Mouse (Mus musculus): ENCODE results near the gene AC109138.7. TPM values are rescaled to one million over a fixed set of nuclear protein-coding genes. Genes with fewer than 3 reads are reported as not detected.

Gene AC109138.7
- total and polyA plus RNA-seq, 3 experiments, result not detected

DNA sequence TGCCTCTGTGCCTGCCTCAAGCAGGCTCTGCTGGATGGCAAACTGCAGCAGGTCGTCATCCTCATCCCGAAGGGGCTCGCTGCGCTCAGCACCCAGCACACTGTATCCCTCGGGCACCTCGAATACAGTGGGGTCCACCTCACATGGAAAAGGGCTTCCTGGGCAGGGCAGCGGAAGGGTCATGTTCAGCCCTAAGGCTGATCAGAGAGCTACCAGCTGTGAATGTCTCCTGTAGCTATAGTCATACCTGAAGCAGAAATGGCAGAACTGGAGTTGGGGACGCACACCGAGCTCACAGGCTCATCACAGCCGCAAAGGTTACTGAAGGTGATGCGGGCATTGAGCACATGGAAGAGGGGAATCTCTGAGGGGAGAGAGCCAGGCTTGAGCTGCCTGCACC lies 56.8 kb downstream of the AC109138.7 start:
- Histone ChIP-seq H3K4me3 (no peak overlapping the region), H3K4me1 (ENCODE audit: control insufficient read depth, insufficient read depth, low read length) (no peaks in the 10 kb centered on the region; the same call in 1 of the 2 replicates), H3K36me3 (ENCODE audit: control insufficient read depth, insufficient read depth, low read length) (no peaks in the 10 kb centered on the region), H3K27me3 (ENCODE audit: control insufficient read depth, insufficient read depth, low read length) (no peaks in the 10 kb centered on the region), H3K27ac (no peak overlapping the region), H3K9ac (ENCODE audit: low read depth, low read length) (no peak overlapping the region), H3K79me2 (replicated peaks; ENCODE audit: control insufficient read depth, insufficient read depth, low read length) (no peaks in the 10 kb centered on the region)
- TF ChIP-seq EP300 (IDR thresholded peaks at IDR 0.05; ENCODE audit: insufficient read depth, low read depth, low read length) (no peak), POLR2A (IDR thresholded peaks at IDR 0.05; ENCODE audit: insufficient read depth, low read depth, low read length) (no peak), CTCF (IDR thresholded peaks at IDR 0.05) (no peak)
- 96% methylated on average over 11 of the region's 11 CpGs for WGBS
- DNase-seq, result no peak
- intact Hi-C loops (cut with DNase I), result no loop called here

GRCm38 (mm10) chr19:4279487-4279886 lies 65.3 kb downstream of the AC109138.7 start:
- H3K4me1 ChIP-seq (ENCODE audit: control insufficient read depth, insufficient read depth, low read length), result peaks cover 2% of the 10 kb centered on the region; the same call in 1 of the 2 replicates
- no peaks in the 10 kb centered on the region for H3K36me3 ChIP-seq (ENCODE audit: control insufficient read depth, insufficient read depth, low read length)
- intact Hi-C loops (cut with DNase I), result no loop called here
- H3K9ac ChIP-seq (ENCODE audit: low read depth, low read length), result no peak overlapping the region
- H3K27ac ChIP-seq, result no peak overlapping the region
- H3K27me3 ChIP-seq (ENCODE audit: control insufficient read depth, insufficient read depth, low read length), result no peaks in the 10 kb centered on the region
- TF ChIP-seq POLR2A (IDR thresholded peaks at IDR 0.05; ENCODE audit: insufficient read depth, low read depth, low read length), result no peak
- TF ChIP-seq CTCF (IDR thresholded peaks at IDR 0.05), result peak; percentile 29
- 98% methylated on average over 1 of the region's 1 CpGs for WGBS
- no peak overlapping the region for H3K4me3 ChIP-seq
- no peak for DNase-seq
- H3K79me2 ChIP-seq (replicated peaks; ENCODE audit: control insufficient read depth, insufficient read depth, low read length), result no peaks in the 10 kb centered on the region

DNA sequence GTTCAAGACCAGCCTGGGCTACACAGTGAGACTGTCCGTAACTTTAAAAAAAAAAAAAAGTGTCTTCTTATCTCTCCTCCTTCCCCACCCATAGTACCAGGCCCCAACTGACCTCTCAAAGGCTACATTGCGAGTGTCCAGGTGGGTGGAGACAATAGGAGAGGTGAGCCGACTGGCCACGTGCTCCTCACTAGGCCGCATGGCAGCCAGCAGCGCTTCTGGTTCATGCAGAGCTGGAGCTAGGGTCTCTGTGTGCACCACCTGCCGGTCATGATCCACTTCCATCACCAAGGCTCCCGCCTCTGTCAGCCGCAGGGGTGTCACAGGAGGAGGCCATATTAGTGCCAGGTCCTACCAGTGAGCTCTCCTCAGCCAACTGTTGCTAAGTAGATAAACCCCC lies 66.3 kb downstream of the AC109138.7 start:
- DNase-seq, result no peak
- Histone ChIP-seq H3K4me3 (no peak overlapping the region), H3K27me3 (ENCODE audit: control insufficient read depth, insufficient read depth, low read length) (no peaks in the 10 kb centered on the region), H3K36me3 (ENCODE audit: control insufficient read depth, insufficient read depth, low read length) (no peaks in the 10 kb centered on the region), H3K79me2 (replicated peaks; ENCODE audit: control insufficient read depth, insufficient read depth, low read length) (no peaks in the 10 kb centered on the region), H3K4me1 (ENCODE audit: control insufficient read depth, insufficient read depth, low read length) (peaks cover 2% of the 10 kb centered on the region; the same call in 1 of the 2 replicates), H3K9ac (ENCODE audit: low read depth, low read length) (no peak overlapping the region), H3K27ac (no peak overlapping the region)
- WGBS, result 98% methylated on average over 9 of the region's 9 CpGs
- intact Hi-C loops (cut with DNase I), result no loop called here
- TF ChIP-seq CTCF (IDR thresholded peaks at IDR 0.05), result no peak
- no peak for TF ChIP-seq POLR2A (IDR thresholded peaks at IDR 0.05; ENCODE audit: insufficient read depth, low read depth, low read length)
- no peak for TF ChIP-seq EP300 (IDR thresholded peaks at IDR 0.05; ENCODE audit: insufficient read depth, low read depth, low read length)

Small RNA genes within 50 kb of the gene (microRNA-seq; reads per million reads assigned to microRNA genes)
- gene Gm26115, result 0 reads per million in 2 experiments
- 1.2 to 1.7 reads per million in 2 experiments for gene Mir6985

Other genes with a start within 250 kb of the AC109138.7 start
- under 1 TPM; 0.18 to 0.26 TPM for gene Aldh3b2, start 242.0 kb upstream of the AC109138.7 start, total RNA-seq (2021)
- gene Aldh3b2, start 242.0 kb upstream of the AC109138.7 start, polyA plus RNA-seq (2012; rRNA removed), result 0.91 and 1.6 TPM in 2 replicates
- 10 to 100 TPM; 21.5 to 28.0 TPM for gene Acy3, start 227.8 kb upstream of the AC109138.7 start, total RNA-seq (2021)
- gene Acy3, start 227.8 kb upstream of the AC109138.7 start, polyA plus RNA-seq (2012; rRNA removed), result 68.7 and 89.9 TPM in 2 replicates
- gene Tbx10, start 221.6 kb upstream of the AC109138.7 start, total RNA-seq (2021), result not detected
- gene Tbx10, start 221.6 kb upstream of the AC109138.7 start, polyA plus RNA-seq (2012; rRNA removed), result 0.14 TPM in 1 of 2 replicates, not detected in the other
- gene Nudt8, start 213.8 kb upstream of the AC109138.7 start, total RNA-seq (2021), result 100 to 1,000 TPM; 136 to 149 TPM
- 46.4 and 61.9 TPM in 2 replicates for gene Nudt8, start 213.8 kb upstream of the AC109138.7 start, polyA plus RNA-seq (2012; rRNA removed)
- 1 to 10 TPM; 1.0 to 1.7 TPM for gene Gm49405, start 213.7 kb upstream of the AC109138.7 start, total RNA-seq (2021)
- 11.0 TPM in 2 replicates for gene Gm49405, start 213.7 kb upstream of the AC109138.7 start, polyA plus RNA-seq (2012; rRNA removed)
- 100 to 1,000 TPM; 193 to 236 TPM for gene Doc2g, start 211.0 kb upstream of the AC109138.7 start, total RNA-seq (2021)
- gene Doc2g, start 211.0 kb upstream of the AC109138.7 start, polyA plus RNA-seq (2012; rRNA removed), result 432 and 597 TPM in 2 replicates
- 1,000 to 10,000 TPM; 1,031 to 1,231 TPM for gene Ndufv1, start 201.6 kb upstream of the AC109138.7 start, total RNA-seq (2021)
- gene Ndufv1, start 201.6 kb upstream of the AC109138.7 start, polyA plus RNA-seq (2012; rRNA removed), result 1,078 and 1,145 TPM in 2 replicates
- 100 to 1,000 TPM; 356 to 371 TPM for gene Gstp1, start 176.4 kb upstream of the AC109138.7 start, total RNA-seq (2021)
- 480 and 490 TPM in 2 replicates for gene Gstp1, start 176.4 kb upstream of the AC109138.7 start, polyA plus RNA-seq (2012; rRNA removed)
- gene Gstp2, start 168.3 kb upstream of the AC109138.7 start, total RNA-seq (2021), result 100 to 1,000 TPM; 121 to 137 TPM
- 38.3 and 58.2 TPM in 2 replicates for gene Gstp2, start 168.3 kb upstream of the AC109138.7 start, polyA plus RNA-seq (2012; rRNA removed)
- gene Gstp3, start 154.8 kb upstream of the AC109138.7 start, total RNA-seq (2021), result not detected
- 1.1 TPM in 1 of 2 replicates, not detected in the other for gene Gstp3, start 154.8 kb upstream of the AC109138.7 start, polyA plus RNA-seq (2012; rRNA removed)
- gene Cabp2, start 132.8 kb upstream of the AC109138.7 start, total RNA-seq (2021), result not detected
- not detected in 2 replicates for gene Cabp2, start 132.8 kb upstream of the AC109138.7 start, polyA plus RNA-seq (2012; rRNA removed)
- gene Cdk2ap2, start 117.2 kb upstream of the AC109138.7 start, total RNA-seq (2021), result 10 to 100 TPM; 39.9 to 43.2 TPM
- gene Cdk2ap2, start 117.2 kb upstream of the AC109138.7 start, polyA plus RNA-seq (2012; rRNA removed), result 81.3 and 85.3 TPM in 2 replicates
- 10 to 100 TPM; 18.1 to 19.9 TPM for gene Pitpnm1, start 114.4 kb upstream of the AC109138.7 start, total RNA-seq (2021)
- 43.6 and 49.9 TPM in 2 replicates for gene Pitpnm1, start 114.4 kb upstream of the AC109138.7 start, polyA plus RNA-seq (2012; rRNA removed)
- gene Aip, start 88.5 kb upstream of the AC109138.7 start, total RNA-seq (2021), result 10 to 100 TPM; 55.1 to 60.6 TPM
- gene Aip, start 88.5 kb upstream of the AC109138.7 start, polyA plus RNA-seq (2012; rRNA removed), result 69.4 and 82.1 TPM in 2 replicates
- gene Gpr152, start 74.6 kb upstream of the AC109138.7 start, total RNA-seq (2021), result under 1 TPM in 1 of 2 experiments, not detected in 1; 0.05 TPM
- 0.12 TPM in 2 replicates for gene Gpr152, start 74.6 kb upstream of the AC109138.7 start, polyA plus RNA-seq (2012; rRNA removed)
- gene Cabp4, start 70.3 kb upstream of the AC109138.7 start, total RNA-seq (2021), result not detected
- 0.21 TPM in 1 of 2 replicates, not detected in the other for gene Cabp4, start 70.3 kb upstream of the AC109138.7 start, polyA plus RNA-seq (2012; rRNA removed)
- 10 to 100 TPM; 43.9 to 45.1 TPM for gene Coro1b, start 65.7 kb upstream of the AC109138.7 start, total RNA-seq (2021)
- gene Coro1b, start 65.7 kb upstream of the AC109138.7 start, polyA plus RNA-seq (2012; rRNA removed), result 83.3 and 95.0 TPM in 2 replicates
- 1 to 10 TPM; 1.1 to 1.7 TPM for gene Ptprcap, start 60.8 kb upstream of the AC109138.7 start, total RNA-seq (2021)
- gene Ptprcap, start 60.8 kb upstream of the AC109138.7 start, polyA plus RNA-seq (2012; rRNA removed), result 2.2 and 6.4 TPM in 2 replicates
- gene Rps6kb2, start 51.0 kb upstream of the AC109138.7 start, total RNA-seq (2021), result 10 to 100 TPM; 14.7 to 18.2 TPM
- gene Rps6kb2, start 51.0 kb upstream of the AC109138.7 start, polyA plus RNA-seq (2012; rRNA removed), result 29.5 and 32.9 TPM in 2 replicates
- gene Carns1, start 38.9 kb upstream of the AC109138.7 start, total RNA-seq (2021), result 10 to 100 TPM; 24.4 to 27.0 TPM
- 78.0 and 79.1 TPM in 2 replicates for gene Carns1, start 38.9 kb upstream of the AC109138.7 start, polyA plus RNA-seq (2012; rRNA removed)
- gene Tbc1d10c, start 23.1 kb upstream of the AC109138.7 start, total RNA-seq (2021), result 10 to 100 TPM; 12.4 to 14.4 TPM
- gene Tbc1d10c, start 23.1 kb upstream of the AC109138.7 start, polyA plus RNA-seq (2012; rRNA removed), result 13.7 and 15.8 TPM in 2 replicates
- gene Ppp1ca, start 22.3 kb upstream of the AC109138.7 start, total RNA-seq (2021), result 100 to 1,000 TPM; 272 to 313 TPM
- gene Ppp1ca, start 22.3 kb upstream of the AC109138.7 start, polyA plus RNA-seq (2012; rRNA removed), result 406 and 497 TPM in 2 replicates
- 1 to 10 TPM; 4.1 to 4.4 TPM for gene Rad9a, start 12.7 kb upstream of the AC109138.7 start, total RNA-seq (2021)
- 13.5 and 13.9 TPM in 2 replicates for gene Rad9a, start 12.7 kb upstream of the AC109138.7 start, polyA plus RNA-seq (2012; rRNA removed)
- 1 to 10 TPM in 1 of 2 experiments, under 1 TPM in 1; 0.55 to 1.0 TPM for gene Clcf1, start 119 bp upstream of the AC109138.7 start, total RNA-seq (2021)
- 2.8 and 5.4 TPM in 2 replicates for gene Clcf1, start 119 bp upstream of the AC109138.7 start, polyA plus RNA-seq (2012; rRNA removed)
- gene Pold4, start 17.5 kb downstream of the AC109138.7 start, total RNA-seq (2021), result 10 to 100 TPM in 1 of 2 experiments, 1 to 10 TPM in 1; 9.2 to 12.0 TPM
- gene Pold4, start 17.5 kb downstream of the AC109138.7 start, polyA plus RNA-seq (2012; rRNA removed), result 36.9 and 48.1 TPM in 2 replicates
- gene Ssh3, start 54.8 kb downstream of the AC109138.7 start, total RNA-seq (2021), result 1 to 10 TPM; 6.7 to 7.3 TPM
- 13.7 and 15.9 TPM in 2 replicates for gene Ssh3, start 54.8 kb downstream of the AC109138.7 start, polyA plus RNA-seq (2012; rRNA removed)
- under 1 TPM; 0.34 to 0.60 TPM for gene Ankrd13d, start 68.8 kb downstream of the AC109138.7 start, total RNA-seq (2021)
- gene Ankrd13d, start 68.8 kb downstream of the AC109138.7 start, polyA plus RNA-seq (2012; rRNA removed), result 1.4 and 1.5 TPM in 2 replicates
- gene Grk2, start 91.9 kb downstream of the AC109138.7 start, total RNA-seq (2021), result 10 to 100 TPM; 56.0 to 59.0 TPM
- 53.6 and 61.3 TPM in 2 replicates for gene Grk2, start 91.9 kb downstream of the AC109138.7 start, polyA plus RNA-seq (2012; rRNA removed)
- gene Kdm2a, start 183.9 kb downstream of the AC109138.7 start, total RNA-seq (2021), result 10 to 100 TPM; 36.4 to 38.6 TPM
- 49.7 and 82.9 TPM in 2 replicates for gene Kdm2a, start 183.9 kb downstream of the AC109138.7 start, polyA plus RNA-seq (2012; rRNA removed)
- 1 to 10 TPM; 5.3 to 5.5 TPM for gene Rhod, start 225.1 kb downstream of the AC109138.7 start, total RNA-seq (2021)
- 8.5 and 9.2 TPM in 2 replicates for gene Rhod, start 225.1 kb downstream of the AC109138.7 start, polyA plus RNA-seq (2012; rRNA removed)